Mouse (Mus musculus): ENCODE data around the gene Tead3.

DNA sequence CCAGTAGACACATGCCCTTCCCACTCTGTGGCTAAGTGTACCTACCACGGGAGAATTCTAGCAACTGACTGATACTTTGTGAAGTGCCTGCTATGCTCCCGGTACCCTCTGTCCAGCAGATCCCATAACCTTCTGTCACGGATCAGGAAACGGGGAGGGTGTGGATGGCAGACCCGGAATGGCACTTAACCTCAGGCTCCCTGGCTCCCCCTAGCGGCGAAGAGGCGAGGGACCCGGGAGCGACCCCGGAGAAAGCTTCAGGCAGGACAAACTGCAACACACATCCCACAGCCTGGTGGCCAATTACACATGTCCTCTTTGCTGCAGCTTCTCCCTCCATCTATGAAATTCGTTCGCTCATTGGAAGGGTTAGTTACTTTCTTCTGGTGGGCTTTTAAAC, 17.8 kb upstream of the Tead3 start:
- TF ChIP-seq POLR2A (IDR thresholded peaks at IDR 0.05; ENCODE audit: low read depth, low read length) (no peak), CTCF (conservative IDR thresholded peaks at IDR 0.05; ENCODE audit: insufficient read depth, insufficient read length, low read depth, low read length) (peak; percentile 87)
